Mouse (Mus musculus): ENCODE data around the gene Usp47.

DNA sequence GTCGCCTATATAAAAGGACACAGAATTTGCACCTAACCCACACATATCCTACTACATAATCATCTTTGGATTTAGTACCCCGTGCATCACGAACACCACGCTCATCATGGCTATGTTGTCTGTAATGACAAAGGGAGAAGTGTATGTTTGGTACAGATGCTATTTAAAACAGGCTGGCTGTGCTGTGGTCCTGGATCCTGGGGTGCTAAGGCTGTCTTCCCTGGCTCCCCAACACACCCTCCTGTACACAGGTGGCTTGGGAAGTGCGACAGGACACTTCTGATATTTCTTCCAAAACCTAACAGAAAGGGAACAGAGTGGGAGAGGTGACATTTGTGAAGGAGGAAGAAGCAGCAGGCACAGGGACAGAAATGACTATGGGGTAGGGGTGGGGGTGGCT is 100.3 kb downstream of the Usp47 start:
- no peak for TF ChIP-seq MYOD1 (IDR thresholded peaks at IDR 0.05; ENCODE audit: control insufficient read depth in 1 of 3, insufficient read length in 2 of 3, low read depth in 2 of 3)
- no peak for TF ChIP-seq TCF12 (IDR thresholded peaks at IDR 0.05; ENCODE audit: insufficient read depth, poor library complexity, severe bottlenecking)
- TF ChIP-seq POLR2A (IDR thresholded peaks at IDR 0.05; ENCODE audit: insufficient read length, low read depth): no peak
- TF ChIP-seq USF1 (IDR thresholded peaks at IDR 0.05; ENCODE audit: low read depth): no peak
- TF ChIP-seq E2F4 (IDR thresholded peaks at IDR 0.05; ENCODE audit: insufficient read depth): no peak
- no peak for TF ChIP-seq MAX (IDR thresholded peaks at IDR 0.05; ENCODE audit: low read depth)
